9 mouse cellular contexts compared by ENCODE assay signal in genomic region chr9:119578311-119578635, GRCm38 (mm10). TPM values are rescaled to one million over a fixed set of nuclear protein-coding genes. Genes with fewer than 3 reads are reported as not detected.
DNase-seq lines count a peak whose midpoint lies in the region; ATAC-seq and TF ChIP-seq lines count a peak whose summit lies in the region.
"Had no signal": no experiment of that assay in that cellular context is flagged by ENCODE, and none has a peak within 500 bp of the region (broad histone marks: within the 10 kb centered on the region; RNA-seq: fewer than 3 reads in every experiment).

No protein-coding gene starts in this region.

- 0 out of 2 replicates have a peak, but pooled peaks cover 2% of the 10 kb centered on the region for H3K4me1 ChIP-seq in embryonic fibroblast, embryonic 13.5 days (ENCODE audit: control insufficient read depth, insufficient read depth, low read length)
- H3K4me1 ChIP-seq in intestine, embryonic 16.5 days (ENCODE audit: control insufficient read depth, insufficient read depth, low read length), result peaks cover 9% of the 10 kb centered on the region
- H3K4me1 ChIP-seq in neural tube, embryonic 12.5 days, result peaks cover 14% of the 10 kb centered on the region

- no peak for TF ChIP-seq POLR2A in embryonic fibroblast, embryonic 13.5 days (IDR thresholded peaks at IDR 0.05; ENCODE audit: low read depth, low read length)

- H3K9ac ChIP-seq in intestine, embryonic 16.5 days (ENCODE audit: low read depth, low read length), result peak overlapping the region; percentile 64
- H3K9ac ChIP-seq in neural tube, embryonic 12.5 days, result peak overlapping the region; percentile 53

- TF ChIP-seq CTCF in layer of hippocampus, adult 2 months (conservative IDR thresholded peaks at IDR 0.05), result no peak
- TF ChIP-seq CTCF in embryonic fibroblast, embryonic 13.5 days (IDR thresholded peaks at IDR 0.05; ENCODE audit: borderline replicate concordance, insufficient read depth, low read length), result no peak

- H3K4me2 ChIP-seq in intestine, embryonic 16.5 days (ENCODE audit: low read depth, low read length), result peak overlapping the region; percentile 98
- peak overlapping the region; percentile 89 for H3K4me2 ChIP-seq in neural tube, embryonic 12.5 days (replicated peaks)

- peaks cover 61% of the 10 kb centered on the region for H3K27me3 ChIP-seq in intestine, embryonic 16.5 days (replicated peaks; ENCODE audit: control insufficient read depth, insufficient read depth, low read length)
- H3K27me3 ChIP-seq in neural tube, embryonic 12.5 days (replicated peaks), result peaks cover 91% of the 10 kb centered on the region

- H3K27ac ChIP-seq in layer of hippocampus, adult 2 months, result no peak overlapping the region
- no peak overlapping the region for H3K27ac ChIP-seq in embryonic fibroblast, embryonic 13.5 days (ENCODE audit: insufficient read depth, low read length)
- H3K27ac ChIP-seq in intestine, embryonic 16.5 days (ENCODE audit: low read length), result no peak overlapping the region
- H3K27ac ChIP-seq in neural tube, embryonic 12.5 days, result no peak overlapping the region

- no peaks in the 10 kb centered on the region for H3K36me3 ChIP-seq in intestine, embryonic 16.5 days (ENCODE audit: control insufficient read depth, insufficient read depth, low read length)
- no peaks in the 10 kb centered on the region for H3K36me3 ChIP-seq in neural tube, embryonic 12.5 days

- peak; percentile 4; the same call in 1 of the 2 replicates for ATAC-seq in intestine, embryonic 16.5 days
- ATAC-seq in neural tube, embryonic 12.5 days (ENCODE audit: low FRiP score, low read depth), result no peak

- 1% methylated on average over 21 of the region's 24 CpGs for WGBS in intestine, embryonic 16.5 days
- WGBS in neural tube, embryonic 12.5 days, result under 1% methylated on average over 21 of the region's 24 CpGs

- H3K9me3 ChIP-seq in intestine, embryonic 16.5 days (ENCODE audit: control insufficient read depth, low read length), result no peaks in the 10 kb centered on the region
- no peaks in the 10 kb centered on the region for H3K9me3 ChIP-seq in neural tube, embryonic 12.5 days

- peak overlapping the region; percentile 49 for H3K4me3 ChIP-seq in layer of hippocampus, adult 2 months
- peak overlapping the region; percentile 11; the same call in 1 of the 2 replicates for H3K4me3 ChIP-seq in embryonic fibroblast, embryonic 13.5 days (ENCODE audit: insufficient read depth, low read length)
- peak overlapping the region; percentile 60 for H3K4me3 ChIP-seq in intestine, embryonic 16.5 days (ENCODE audit: low read length)
- peak overlapping the region; percentile 47 for H3K4me3 ChIP-seq in neural tube, embryonic 12.5 days

- no peak for DNase-seq in layer of hippocampus, adult 2 months (ENCODE audit: low spot score in 2 of 2)
- no peak for DNase-seq in layer of hippocampus, postnatal 14 days (ENCODE audit: low spot score in 2 of 2)
- no peak for DNase-seq in retina, postnatal 1 day
- DNase-seq in layer of hippocampus, postnatal 36 days, result no peak
- no peak for DNase-seq in right cerebral cortex, postnatal 25 days
- DNase-seq: cerebellum, adult 18-20 months had no signal

RNA-seq across cellular contexts. Expression of gene Scn5a, which starts 0.5 kb away (rescaled TPM):
- under 1 TPM; 0.86 to 0.97 TPM for total RNA-seq in layer of hippocampus, adult 2 months (2021)
- total RNA-seq in layer of hippocampus, postnatal 14 days (2021), result 1 to 10 TPM; 1.0 to 1.2 TPM
- polyA plus RNA-seq in embryonic fibroblast, embryonic 13.5 days (2011; ENCODE audit: insufficient read length, low read depth, missing spikeins), result not detected in 2 replicates
- 0.26 and 0.29 TPM in 2 replicates for polyA plus RNA-seq in intestine, embryonic 16.5 days (2015; fragmentation: Nextera tagmentation; extraction: Ambion mirVana)
- 1.6 and 2.1 TPM in 2 replicates for polyA plus RNA-seq in neural tube, embryonic 12.5 days (2016; fragmentation: Nextera tagmentation; extraction: Ambion mirVana)
- 1 to 10 TPM in 1 of 2 experiments, under 1 TPM in 1; 0.91 to 1.2 TPM for total RNA-seq in layer of hippocampus, postnatal 36 days (2021)
